Mouse (Mus musculus): ENCODE measurements around the gene Olfr709-ps1. TPM values are rescaled to one million over a fixed set of nuclear protein-coding genes. Genes with fewer than 3 reads are reported as not detected.

The Olfr709-ps1 gene
- not detected in 2 replicates for polyA plus RNA-seq (2012; ENCODE audit: low replicate concordance)

DNA sequence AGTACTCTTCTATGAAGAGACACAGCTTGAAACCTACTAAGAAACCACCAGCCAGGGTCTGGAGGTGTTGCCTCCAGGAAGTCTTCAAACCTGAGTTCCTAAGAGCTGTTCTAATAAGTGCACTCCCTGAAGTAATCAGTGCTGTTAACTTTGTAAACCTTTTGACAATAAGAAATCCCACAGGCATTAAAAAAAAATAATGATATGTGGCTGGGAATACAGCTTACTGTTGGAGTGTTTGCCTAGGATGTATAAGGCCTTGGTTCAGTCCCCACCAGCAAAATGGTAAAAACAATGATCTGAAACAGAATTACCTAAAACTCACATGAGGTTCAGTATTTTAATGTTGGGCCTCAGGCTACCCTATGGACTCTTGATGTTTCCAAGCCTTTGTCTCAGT is at the start of gene Olfr709-ps1:
Gene Olfr709-ps1 (minus strand): TSS at position 101 of the 400 bp plus-strand sequence.

GRCm38 (mm10) chr7:106975353-106975752 is 43.3 kb upstream of the Olfr709-ps1 start, which contains the start of gene Olfr711:
Olfr711 (minus strand) TSS chr7:106975453.

DNA sequence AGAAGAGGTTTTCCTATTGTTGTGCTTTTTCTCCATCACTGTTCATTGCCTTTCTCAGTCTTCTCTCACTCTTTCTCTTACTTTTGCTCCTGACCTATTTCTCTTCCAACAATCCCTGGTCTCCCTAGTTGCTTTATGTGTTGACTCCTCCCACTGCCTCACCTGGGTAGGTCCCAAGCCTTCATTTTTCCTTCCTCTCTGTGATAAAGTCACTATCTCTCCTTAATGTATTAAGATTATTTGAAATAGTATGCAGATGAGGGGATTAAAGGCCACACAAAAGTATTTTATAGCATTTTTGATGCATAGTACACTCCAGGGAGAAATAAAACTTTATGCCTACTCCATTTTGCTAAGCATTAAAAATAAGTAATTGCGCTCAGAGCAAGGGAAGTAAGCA is 31.8 kb upstream of the Olfr709-ps1 start, which contains the start of gene Olfr6:
Gene Olfr6 (minus strand): TSS at position 101 of the 400 bp plus-strand sequence.

DNA sequence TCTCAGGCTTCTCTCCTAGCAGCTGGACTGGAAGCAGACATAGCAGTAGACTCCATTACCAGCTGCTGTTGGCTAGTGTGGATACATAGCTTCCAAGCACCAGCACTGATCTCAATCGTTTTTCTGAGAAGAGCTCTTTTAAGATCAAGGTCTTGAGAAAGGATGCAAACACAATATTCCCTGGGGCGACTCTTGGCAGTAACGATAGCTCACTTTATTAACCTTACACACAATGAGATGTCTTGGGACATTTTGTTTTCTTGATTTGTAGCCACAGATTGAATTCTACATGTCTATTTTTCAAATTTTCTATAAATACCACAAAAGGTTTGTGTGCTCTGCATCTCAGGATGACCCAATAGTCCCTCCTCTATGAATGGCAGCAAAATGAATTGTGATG is 16.2 kb upstream of the Olfr709-ps1 start, which contains the start of gene Olfr710:
Gene Olfr710 (minus strand): TSS at position 101 of the 400 bp plus-strand sequence.

DNA sequence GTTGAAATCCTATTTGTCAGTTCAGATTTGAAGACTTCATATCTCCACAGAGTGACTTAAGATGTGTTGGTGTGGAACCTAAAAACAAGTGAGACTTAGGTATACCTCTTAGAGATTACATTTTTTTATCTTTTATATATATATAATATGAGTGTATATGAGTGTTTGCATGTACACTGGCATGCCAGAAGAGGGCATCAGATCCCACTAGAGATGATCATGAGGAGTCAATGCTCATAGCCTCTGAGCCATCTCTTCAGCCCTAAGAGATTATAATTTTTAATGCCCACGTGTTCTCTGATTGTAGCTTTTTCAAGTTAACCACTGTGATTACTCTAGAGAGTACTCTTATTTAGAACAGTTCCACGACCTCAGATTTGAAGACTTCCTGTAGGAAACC is 24.3 kb downstream of the Olfr709-ps1 start, which contains the start of gene Olfr1532-ps1:
Gene Olfr1532-ps1 (plus strand): TSS at position 326 of the 400 bp plus-strand sequence.

DNA sequence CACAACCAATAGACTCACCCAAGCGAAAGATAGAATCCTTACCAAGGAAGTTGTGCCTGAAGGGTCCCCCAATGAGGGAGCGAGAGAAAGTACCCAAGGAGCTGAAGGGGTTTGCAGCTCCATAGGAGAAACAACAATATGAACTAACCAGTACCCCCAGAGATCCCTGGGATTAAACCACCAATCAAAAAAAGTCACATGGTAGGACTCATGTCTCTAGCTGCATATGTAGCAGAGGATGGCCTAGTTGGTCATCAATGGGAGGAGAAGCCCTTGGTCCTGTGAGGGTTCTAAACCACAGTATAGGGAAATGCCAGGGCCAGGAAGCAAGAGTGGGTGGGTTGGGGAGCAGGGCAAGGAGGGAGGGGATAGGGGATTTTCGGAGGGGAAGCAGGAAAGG is 30.9 kb downstream of the Olfr709-ps1 start, which contains the start of gene Olfr707:
Gene Olfr707 (minus strand): TSS at position 101 of the 400 bp plus-strand sequence.

DNA sequence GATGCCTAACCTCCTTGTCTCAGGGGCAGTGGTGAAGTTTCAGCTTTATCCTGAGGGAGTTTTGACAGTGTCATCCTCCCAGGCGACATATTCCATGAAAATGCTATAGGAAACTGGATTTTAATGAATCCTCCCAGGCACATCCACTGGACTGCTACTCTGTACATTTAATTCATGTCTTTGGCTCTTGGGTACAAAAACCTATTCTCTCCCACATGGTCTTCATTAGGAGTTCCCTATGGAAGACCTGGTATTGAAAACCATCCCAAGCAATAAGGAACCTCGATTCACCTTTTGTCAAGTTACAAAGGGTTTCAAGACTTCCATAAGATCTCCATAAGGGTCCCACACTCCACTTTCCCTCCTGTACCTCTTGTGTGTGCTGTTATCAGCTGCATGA is 44.0 kb downstream of the Olfr709-ps1 start, which contains the start of gene Olfr706:
Gene Olfr706 (minus strand): TSS at position 101 of the 400 bp plus-strand sequence.

DNA sequence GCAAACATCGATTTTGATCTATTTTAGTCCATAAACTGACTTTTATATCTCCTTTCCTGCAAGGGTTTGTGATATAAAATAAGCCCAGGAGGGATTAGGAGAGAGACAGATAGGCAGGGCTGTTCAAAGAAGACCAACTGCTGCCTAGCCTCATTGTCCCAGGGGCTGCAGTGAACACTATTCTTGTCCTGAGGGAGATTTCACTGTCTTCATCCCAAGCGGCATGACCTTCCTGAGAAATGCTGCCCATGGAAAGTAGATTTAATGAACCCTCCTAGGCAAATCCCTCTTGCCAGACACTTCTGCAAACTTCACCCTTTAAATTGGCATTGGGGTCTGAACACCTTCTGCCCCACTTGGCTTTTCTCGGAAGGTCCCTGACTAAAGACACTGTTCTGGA is 55.2 kb downstream of the Olfr709-ps1 start, which contains the start of gene Olfr705:
Gene Olfr705 (minus strand): TSS at position 101 of the 400 bp plus-strand sequence.

Other genes with a start within 250 kb of the Olfr709-ps1 start
- not detected in 2 replicates for gene Olfr694, start 240.4 kb downstream of the Olfr709-ps1 start, polyA plus RNA-seq (2012; ENCODE audit: low replicate concordance)
- not detected in 2 replicates for gene Olfr695, start 215.8 kb downstream of the Olfr709-ps1 start, polyA plus RNA-seq (2012; ENCODE audit: low replicate concordance)
- not detected in 2 replicates for gene Olfr697, start 189.8 kb downstream of the Olfr709-ps1 start, polyA plus RNA-seq (2012; ENCODE audit: low replicate concordance)
- not detected in 2 replicates for gene Olfr698, start 176.8 kb downstream of the Olfr709-ps1 start, polyA plus RNA-seq (2012; ENCODE audit: low replicate concordance)
- gene Olfr699, start 139.0 kb downstream of the Olfr709-ps1 start, polyA plus RNA-seq (2012; ENCODE audit: low replicate concordance) = 0.06 TPM in 1 of 2 replicates, not detected in the other
- not detected in 2 replicates for gene Olfr700, start 123.4 kb downstream of the Olfr709-ps1 start, polyA plus RNA-seq (2012; ENCODE audit: low replicate concordance)
- gene Olfr701, start 118.1 kb downstream of the Olfr709-ps1 start, polyA plus RNA-seq (2012; ENCODE audit: low replicate concordance) = not detected in 2 replicates
- not detected in 2 replicates for gene Olfr702, start 98.3 kb downstream of the Olfr709-ps1 start, polyA plus RNA-seq (2012; ENCODE audit: low replicate concordance)
- gene Olfr703, start 88.9 kb downstream of the Olfr709-ps1 start, polyA plus RNA-seq (2012; ENCODE audit: low replicate concordance) = not detected in 2 replicates
- gene Olfr704, start 69.0 kb downstream of the Olfr709-ps1 start, polyA plus RNA-seq (2012; ENCODE audit: low replicate concordance) = not detected in 2 replicates
- not detected in 2 replicates for gene Olfr705, start 55.3 kb downstream of the Olfr709-ps1 start, polyA plus RNA-seq (2012; ENCODE audit: low replicate concordance)
- not detected in 2 replicates for gene Olfr706, start 44.1 kb downstream of the Olfr709-ps1 start, polyA plus RNA-seq (2012; ENCODE audit: low replicate concordance)
- gene Olfr707, start 31.0 kb downstream of the Olfr709-ps1 start, polyA plus RNA-seq (2012; ENCODE audit: low replicate concordance) = not detected in 2 replicates
- not detected in 2 replicates for gene Olfr1532-ps1, start 24.2 kb downstream of the Olfr709-ps1 start, polyA plus RNA-seq (2012; ENCODE audit: low replicate concordance)
- not detected in 2 replicates for gene Olfr710, start 16.1 kb upstream of the Olfr709-ps1 start, polyA plus RNA-seq (2012; ENCODE audit: low replicate concordance)
- gene Olfr6, start 31.7 kb upstream of the Olfr709-ps1 start, polyA plus RNA-seq (2012; ENCODE audit: low replicate concordance) = not detected in 2 replicates
- not detected in 2 replicates for gene Olfr711, start 43.2 kb upstream of the Olfr709-ps1 start, polyA plus RNA-seq (2012; ENCODE audit: low replicate concordance)
- gene Olfr2, start 73.9 kb upstream of the Olfr709-ps1 start, polyA plus RNA-seq (2012; ENCODE audit: low replicate concordance) = not detected in 2 replicates
- not detected in 2 replicates for gene Olfr713, start 99.0 kb upstream of the Olfr709-ps1 start, polyA plus RNA-seq (2012; ENCODE audit: low replicate concordance)
- gene Olfr714, start 138.8 kb upstream of the Olfr709-ps1 start, polyA plus RNA-seq (2012; ENCODE audit: low replicate concordance) = not detected in 2 replicates
- not detected in 2 replicates for gene Olfr17, start 161.0 kb upstream of the Olfr709-ps1 start, polyA plus RNA-seq (2012; ENCODE audit: low replicate concordance)
- not detected in 2 replicates for gene Olfr715b, start 178.2 kb upstream of the Olfr709-ps1 start, polyA plus RNA-seq (2012; ENCODE audit: low replicate concordance)
- gene Olfr715, start 198.9 kb upstream of the Olfr709-ps1 start, polyA plus RNA-seq (2012; ENCODE audit: low replicate concordance) = not detected in 2 replicates
- gene Olfr716, start 206.1 kb upstream of the Olfr709-ps1 start, polyA plus RNA-seq (2012; ENCODE audit: low replicate concordance) = not detected in 2 replicates
- not detected in 2 replicates for gene Nlrp14, start 234.8 kb upstream of the Olfr709-ps1 start, polyA plus RNA-seq (2012; ENCODE audit: low replicate concordance)

Data from leukemia stem cell, adult 10-12 weeks (primary cell).